Mouse (Mus musculus) CD4-positive, CD25-positive, alpha-beta regulatory T cell, adult 2 months (primary cell): ENCODE measurements at regions not wholly inside any gene's neighbourhood (a gene's known extent, or its start where the extent isn't known, plus 50 kb on each side); places are given as distances from the start of the nearest gene placed in this dataset.

Experiments used
- DNase-seq: peaks from one replicate; pipeline ENCODE4 v3.0.0-alpha.2; 2012; ENCODE audit warnings: low read depth, low spot score

DNA sequence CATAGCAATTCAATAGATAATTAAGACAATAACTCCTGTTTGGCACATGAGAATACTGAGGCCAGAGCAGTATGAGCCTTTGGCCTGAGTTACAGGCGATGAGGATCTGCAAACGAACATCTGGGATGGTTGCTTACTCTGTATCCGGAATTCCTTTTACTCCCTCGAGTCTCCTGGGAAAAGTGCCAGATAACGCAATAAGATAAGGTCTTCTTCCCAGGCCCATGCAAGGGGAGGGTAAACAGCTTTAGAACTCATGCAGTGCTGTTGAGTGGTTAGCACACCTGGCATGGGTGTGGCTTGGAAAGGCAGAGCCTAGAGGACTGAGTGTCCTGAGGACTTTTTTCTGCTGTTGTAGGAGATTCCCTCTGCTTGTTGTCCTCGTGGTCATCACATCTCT, 598.2 kb downstream of the 9430069I07Rik start:
- no peak for DNase-seq

DNA sequence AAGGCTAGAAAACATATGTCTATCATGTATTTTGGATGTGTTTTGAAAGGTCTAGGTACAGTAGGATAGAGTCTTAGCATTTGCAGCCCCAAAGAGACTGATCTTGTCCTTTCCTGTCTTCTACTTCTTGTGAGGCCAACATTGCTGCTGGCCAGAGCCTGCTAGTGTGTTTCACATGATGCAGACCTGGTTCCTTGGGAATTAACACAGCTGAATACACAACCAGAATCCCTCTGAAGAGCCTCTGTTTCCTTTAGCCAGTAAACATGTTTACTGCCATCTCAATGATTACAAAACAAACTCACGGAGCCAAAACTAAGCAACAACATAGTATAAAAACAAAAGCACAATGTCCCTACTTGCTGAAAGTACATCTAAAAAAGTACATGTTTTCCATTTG, 598.9 kb downstream of the 9430069I07Rik start:
- DNase-seq: no peak
